Comparison of ENCODE assay signal across 26 mouse cellular contexts in genomic region chr11:52692701-52693100, GRCm38 (mm10).
"Had no signal": no experiment of that assay in that cellular context is flagged by ENCODE, and none has a peak within 500 bp of the region (broad histone marks: within the 10 kb centered on the region; RNA-seq: fewer than 3 reads in every experiment).

No protein-coding gene starts in this region.

- H3K4me2 ChIP-seq: embryonic facial prominence, embryonic 12.5 days; embryonic facial prominence, embryonic 13.5 days; embryonic facial prominence, embryonic 15.5 days; forebrain, embryonic 12.5 days; forebrain, embryonic 13.5 days; forebrain, embryonic 15.5 days; heart, embryonic 11.5 days; heart, embryonic 12.5 days had no signal

- H3K9me3 ChIP-seq: embryonic facial prominence, embryonic 10.5 days; embryonic facial prominence, embryonic 15.5 days; forebrain, embryonic 10.5 days; forebrain, embryonic 12.5 days; forebrain, embryonic 13.5 days; forebrain, embryonic 15.5 days; heart, embryonic 10.5 days; heart, embryonic 12.5 days had no signal

- H3K9ac ChIP-seq: embryonic facial prominence, embryonic 12.5 days; embryonic facial prominence, embryonic 13.5 days; embryonic facial prominence, embryonic 15.5 days; forebrain, embryonic 12.5 days; forebrain, embryonic 13.5 days; forebrain, embryonic 15.5 days; forebrain, postnatal 0 days; heart, embryonic 12.5 days had no signal

- H3K4me1 ChIP-seq: embryonic facial prominence, embryonic 10.5 days; embryonic facial prominence, embryonic 12.5 days; embryonic facial prominence, embryonic 13.5 days; embryonic facial prominence, embryonic 15.5 days; forebrain, embryonic 13.5 days; forebrain, embryonic 15.5 days; heart, embryonic 12.5 days had no signal

- DNase-seq: cerebellum, postnatal 25 days; cerebellum, postnatal 36 days; embryo, embryonic 11 days; forebrain, postnatal 0 days; gastrocnemius, adult 2 months; gastrocnemius, postnatal 10 days; gastrocnemius, postnatal 14 days; gastrocnemius, postnatal 25 days; gastrocnemius, postnatal 36 days; heart, adult 11 months; heart, adult 18-20 months; heart, adult 2 months had no signal

- H3K27ac ChIP-seq: embryonic facial prominence, embryonic 10.5 days; embryonic facial prominence, embryonic 12.5 days; embryonic facial prominence, embryonic 13.5 days; embryonic facial prominence, embryonic 15.5 days; forebrain, embryonic 10.5 days; forebrain, embryonic 12.5 days; forebrain, embryonic 13.5 days; forebrain, embryonic 15.5 days; gastrocnemius, adult 2 months; heart, adult 2 months; heart, embryonic 10.5 days had no signal

- H3K36me3 ChIP-seq: embryonic facial prominence, embryonic 10.5 days; embryonic facial prominence, embryonic 12.5 days; embryonic facial prominence, embryonic 13.5 days; embryonic facial prominence, embryonic 15.5 days; forebrain, embryonic 10.5 days; forebrain, embryonic 12.5 days; forebrain, embryonic 15.5 days; heart, embryonic 10.5 days; heart, embryonic 12.5 days had no signal

- H3K4me3 ChIP-seq: embryonic facial prominence, embryonic 10.5 days; embryonic facial prominence, embryonic 12.5 days; embryonic facial prominence, embryonic 13.5 days; embryonic facial prominence, embryonic 15.5 days; erythroblast, embryonic 14.5 days; forebrain, embryonic 10.5 days; forebrain, embryonic 12.5 days; forebrain, embryonic 13.5 days; forebrain, embryonic 15.5 days; gastrocnemius, adult 2 months; heart, adult 2 months; heart, embryonic 10.5 days; heart, embryonic 12.5 days had no signal

- ATAC-seq: forebrain, embryonic 13.5 days; forebrain, embryonic 14.5 days; forebrain, embryonic 15.5 days; forebrain, embryonic 16.5 days; forebrain, postnatal 0 days had no signal

- H3K27me3 ChIP-seq: embryonic facial prominence, embryonic 12.5 days; embryonic facial prominence, embryonic 13.5 days; embryonic facial prominence, embryonic 15.5 days; forebrain, embryonic 12.5 days; forebrain, embryonic 13.5 days; forebrain, embryonic 15.5 days; heart, embryonic 12.5 days had no signal
